Mouse (Mus musculus): ENCODE data around the gene Bri3. TPM values are rescaled to one million over a fixed set of nuclear protein-coding genes. Genes with fewer than 3 reads are reported as not detected.
A peak's percentile ranks its signal among the peaks of the same experiment; 100 is the strongest.
"Not testable (repeated sequence)": the region's sequence is repeated elsewhere in the genome, so short reads cannot be mapped to it uniquely, and the experiment has no call there.

The Bri3 gene
- polyA plus RNA-seq, 1 experiment from 2014 or later = 148 TPM

DNA sequence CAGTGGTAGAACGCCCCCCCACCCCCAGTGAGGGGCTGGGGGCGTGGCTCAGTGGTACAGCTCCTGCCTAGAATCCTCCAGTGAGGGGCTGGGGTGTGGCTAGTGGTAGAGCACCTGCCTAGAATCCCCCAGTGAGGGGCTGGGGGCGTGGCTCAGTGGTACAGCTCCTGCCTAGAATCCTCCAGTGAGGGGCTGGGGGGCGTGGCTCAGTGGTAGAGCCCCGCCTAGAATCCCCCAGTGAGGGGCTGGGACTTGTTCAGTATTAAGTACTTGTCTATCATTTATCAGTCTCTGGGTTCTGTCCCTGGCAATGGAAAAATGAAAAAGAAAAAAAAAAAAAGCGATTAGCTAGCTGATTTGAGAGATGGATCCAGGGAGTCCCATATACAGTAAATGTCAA lies 122.3 kb downstream of the Bri3 start:
- H3K27ac ChIP-seq; H3K4me2 ChIP-seq; H3K27me3 ChIP-seq; H3K4me3 ChIP-seq (replicated peaks); H3K9ac ChIP-seq (replicated peaks); H3K4me1 ChIP-seq (replicated peaks); H3K9me3 ChIP-seq; ATAC-seq (ENCODE audit: insufficient number of reproducible peaks, insufficient read depth, low FRiP score, low TSS enrichment, low read depth); H3K36me3 ChIP-seq: not testable (repeated sequence)
- 80% methylated on average over 6 of the region's 6 CpGs for WGBS

DNA sequence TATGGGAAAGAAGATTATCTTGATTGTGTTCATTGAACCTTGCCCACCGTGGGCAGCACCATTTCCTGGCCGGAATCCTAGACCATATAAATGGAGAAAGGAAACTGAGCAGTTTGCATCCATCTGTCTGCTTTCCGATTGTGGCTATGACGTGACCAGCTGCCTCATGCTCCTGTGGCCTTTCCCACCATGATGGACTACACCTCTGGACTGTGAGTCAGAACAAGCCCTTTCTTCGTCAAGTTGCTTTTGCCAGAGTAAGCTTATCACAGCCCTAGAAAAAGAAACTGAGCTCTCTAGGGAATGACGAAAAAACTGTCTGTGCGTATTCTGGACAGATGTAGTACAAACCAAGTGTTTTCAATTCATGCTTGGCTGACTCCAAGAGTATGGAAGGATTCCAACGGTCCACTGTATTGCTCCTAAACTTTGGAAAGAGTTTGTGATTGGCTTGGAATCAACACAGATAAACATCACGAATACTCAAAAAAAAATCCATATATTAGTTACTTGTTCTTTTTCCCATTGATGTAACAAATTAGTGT lies 124.5 kb downstream of the Bri3 start:
- H3K9me3 ChIP-seq = no peaks in the 10 kb centered on the region
- no peak overlapping the region for H3K9ac ChIP-seq (replicated peaks)
- 92% methylated on average over 9 of the region's 9 CpGs for WGBS
- H3K4me3 ChIP-seq (replicated peaks) = no peak overlapping the region
- no peak overlapping the region for H3K4me2 ChIP-seq
- ATAC-seq (ENCODE audit: insufficient number of reproducible peaks, insufficient read depth, low FRiP score, low TSS enrichment, low read depth) = no peak
- H3K4me1 ChIP-seq (replicated peaks) = no peaks in the 10 kb centered on the region
- no peaks in the 10 kb centered on the region for H3K36me3 ChIP-seq
- H3K27me3 ChIP-seq = no peaks in the 10 kb centered on the region
- no peak overlapping the region for H3K27ac ChIP-seq

- 0 out of 2 replicates have a peak overlapping the region, but pooled peaks have one; percentile 27 for H3K9ac ChIP-seq (replicated peaks)
- H3K36me3 ChIP-seq = no peaks in the 10 kb centered on the region
- no peak for ATAC-seq (ENCODE audit: insufficient number of reproducible peaks, insufficient read depth, low FRiP score, low TSS enrichment, low read depth)
- H3K27me3 ChIP-seq = no peaks in the 10 kb centered on the region
- H3K9me3 ChIP-seq = no peaks in the 10 kb centered on the region
- no peaks in the 10 kb centered on the region for H3K4me1 ChIP-seq (replicated peaks)
- no peak overlapping the region for H3K27ac ChIP-seq
- H3K4me2 ChIP-seq = no peak overlapping the region
- no peak overlapping the region for H3K4me3 ChIP-seq (replicated peaks)
- WGBS = 4% methylated on average over 6 of the region's 6 CpGs
Measured at GRCm38 (mm10) chr5:144370986-144371385, 126.7 kb downstream of the Bri3 start.

- no peaks in the 10 kb centered on the region for H3K9me3 ChIP-seq
- H3K4me2 ChIP-seq = no peak overlapping the region
- no peaks in the 10 kb centered on the region for H3K36me3 ChIP-seq
- H3K4me1 ChIP-seq (replicated peaks) = no peaks in the 10 kb centered on the region
- no peaks in the 10 kb centered on the region for H3K27me3 ChIP-seq
- H3K4me3 ChIP-seq (replicated peaks) = no peak overlapping the region
- H3K27ac ChIP-seq = no peak overlapping the region
- 57% methylated on average over 2 of the region's 2 CpGs for WGBS
- no peak for ATAC-seq (ENCODE audit: insufficient number of reproducible peaks, insufficient read depth, low FRiP score, low TSS enrichment, low read depth)
- H3K9ac ChIP-seq (replicated peaks) = no peak overlapping the region
Measured at GRCm38 (mm10) chr5:144372177-144372576, 127.9 kb downstream of the Bri3 start.

- Histone ChIP-seq H3K4me2 (no peak overlapping the region), H3K4me3 (replicated peaks) (no peak overlapping the region), H3K9ac (replicated peaks) (no peak overlapping the region), H3K27me3 (no peaks in the 10 kb centered on the region), H3K36me3 (no peaks in the 10 kb centered on the region), H3K4me1 (replicated peaks) (no peaks in the 10 kb centered on the region), H3K9me3 (0 out of 2 replicates have a peak, but pooled peaks cover 6% of the 10 kb centered on the region), H3K27ac (no peak overlapping the region)
- WGBS = 90% methylated on average over 2 of the region's 2 CpGs
- ATAC-seq (ENCODE audit: insufficient number of reproducible peaks, insufficient read depth, low FRiP score, low TSS enrichment, low read depth) = no peak
Measured at GRCm38 (mm10) chr5:144372885-144373284, 128.6 kb downstream of the Bri3 start.

DNA sequence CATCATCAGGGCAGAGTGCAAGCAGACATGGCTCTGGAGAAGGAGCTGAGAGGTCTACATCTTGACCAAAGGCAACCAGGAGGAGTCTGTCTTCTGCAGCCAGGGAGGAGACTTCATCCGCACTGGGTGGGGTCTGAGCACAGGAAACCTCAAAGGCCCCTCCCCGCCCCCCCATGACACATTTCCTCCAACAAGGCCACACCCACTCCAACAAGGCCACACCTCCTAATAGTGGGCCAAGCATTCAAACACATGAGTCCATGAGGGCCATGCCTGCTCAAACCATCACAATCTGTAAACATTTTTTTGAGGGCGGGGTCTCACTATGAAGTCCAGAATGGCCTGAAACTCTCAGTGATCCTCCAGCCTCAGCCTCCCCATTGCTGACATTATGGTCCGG lies 135.2 kb downstream of the Bri3 start:
- 91% methylated on average over 4 of the region's 4 CpGs for WGBS
- no peaks in the 10 kb centered on the region for H3K4me1 ChIP-seq (replicated peaks)
- H3K27me3 ChIP-seq = no peaks in the 10 kb centered on the region
- H3K9ac ChIP-seq (replicated peaks) = no peak overlapping the region
- no peak for ATAC-seq (ENCODE audit: insufficient number of reproducible peaks, insufficient read depth, low FRiP score, low TSS enrichment, low read depth)
- H3K36me3 ChIP-seq = no peaks in the 10 kb centered on the region
- H3K9me3 ChIP-seq = 0 out of 2 replicates have a peak, but pooled peaks cover 6% of the 10 kb centered on the region
- no peak overlapping the region for H3K4me3 ChIP-seq (replicated peaks)
- no peak overlapping the region for H3K27ac ChIP-seq
- no peak overlapping the region for H3K4me2 ChIP-seq

GRCm38 (mm10) chr5:144380689-144381088 lies 136.5 kb downstream of the Bri3 start:
- Histone ChIP-seq H3K36me3 (no peaks in the 10 kb centered on the region), H3K9ac (replicated peaks) (no peak overlapping the region), H3K9me3 (0 out of 2 replicates have a peak, but pooled peaks cover 11% of the 10 kb centered on the region), H3K4me2 (no peak overlapping the region), H3K27me3 (no peaks in the 10 kb centered on the region), H3K4me3 (replicated peaks) (no peak overlapping the region), H3K27ac (no peak overlapping the region), H3K4me1 (replicated peaks) (no peaks in the 10 kb centered on the region)
- WGBS = 83% methylated on average over 7 of the region's 7 CpGs
- no peak for ATAC-seq (ENCODE audit: insufficient number of reproducible peaks, insufficient read depth, low FRiP score, low TSS enrichment, low read depth)

DNA sequence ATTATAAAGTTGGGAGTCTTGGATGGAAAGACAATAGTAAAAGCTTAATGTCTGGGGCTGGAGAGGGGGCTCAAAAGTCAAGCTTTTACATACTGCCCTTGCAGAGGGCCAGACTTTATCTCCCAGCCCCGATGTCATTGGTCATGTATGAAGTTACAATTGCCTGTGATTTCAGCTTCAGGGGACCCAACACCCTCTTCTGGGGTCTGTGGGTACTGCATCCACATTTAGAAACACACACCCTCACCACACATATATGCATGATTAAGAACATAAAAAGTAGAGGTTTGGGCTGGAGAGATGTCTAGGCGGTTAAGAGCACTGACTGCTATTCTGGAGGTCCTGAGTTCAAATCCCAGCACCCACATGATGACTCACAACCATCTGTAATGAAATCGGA lies 137.5 kb downstream of the Bri3 start:
- WGBS = 91% methylated on average over 3 of the region's 3 CpGs
- H3K27me3 ChIP-seq = no peaks in the 10 kb centered on the region
- no peak overlapping the region for H3K4me2 ChIP-seq
- no peak overlapping the region for H3K4me3 ChIP-seq (replicated peaks)
- no peaks in the 10 kb centered on the region for H3K4me1 ChIP-seq (replicated peaks)
- 0 out of 2 replicates have a peak, but pooled peaks cover 11% of the 10 kb centered on the region for H3K9me3 ChIP-seq
- ATAC-seq (ENCODE audit: insufficient number of reproducible peaks, insufficient read depth, low FRiP score, low TSS enrichment, low read depth) = no peak
- H3K27ac ChIP-seq = no peak overlapping the region
- H3K9ac ChIP-seq (replicated peaks) = no peak overlapping the region
- H3K36me3 ChIP-seq = no peaks in the 10 kb centered on the region

DNA sequence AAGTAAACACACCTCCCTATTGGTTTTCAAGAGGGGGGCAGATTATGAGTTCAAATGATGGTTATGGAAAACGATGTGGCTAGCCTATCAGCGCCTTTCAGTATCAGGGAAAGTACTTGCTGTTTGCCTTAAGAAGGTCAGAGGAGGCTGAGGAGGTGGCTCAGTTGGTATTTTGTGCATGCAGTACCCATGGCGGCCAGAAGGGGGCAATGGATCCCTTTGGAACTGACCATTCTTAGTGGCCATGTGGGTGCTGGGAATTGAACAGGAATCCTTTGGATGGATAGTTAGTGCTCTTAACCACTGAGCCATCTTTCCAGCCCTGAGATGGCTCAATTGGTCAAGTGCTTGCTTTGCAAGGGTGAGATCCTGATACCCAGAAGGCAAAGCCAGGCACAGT lies 139.7 kb downstream of the Bri3 start:
- H3K36me3 ChIP-seq = no peaks in the 10 kb centered on the region
- 74% methylated on average over 3 of the region's 3 CpGs for WGBS
- H3K4me1 ChIP-seq (replicated peaks) = no peaks in the 10 kb centered on the region
- no peak for ATAC-seq (ENCODE audit: insufficient number of reproducible peaks, insufficient read depth, low FRiP score, low TSS enrichment, low read depth)
- H3K9me3 ChIP-seq = 0 out of 2 replicates have a peak, but pooled peaks cover 6% of the 10 kb centered on the region
- H3K27ac ChIP-seq = no peak overlapping the region
- H3K27me3 ChIP-seq = no peaks in the 10 kb centered on the region
- no peak overlapping the region for H3K9ac ChIP-seq (replicated peaks)
- H3K4me2 ChIP-seq = no peak overlapping the region
- no peak overlapping the region for H3K4me3 ChIP-seq (replicated peaks)

DNA sequence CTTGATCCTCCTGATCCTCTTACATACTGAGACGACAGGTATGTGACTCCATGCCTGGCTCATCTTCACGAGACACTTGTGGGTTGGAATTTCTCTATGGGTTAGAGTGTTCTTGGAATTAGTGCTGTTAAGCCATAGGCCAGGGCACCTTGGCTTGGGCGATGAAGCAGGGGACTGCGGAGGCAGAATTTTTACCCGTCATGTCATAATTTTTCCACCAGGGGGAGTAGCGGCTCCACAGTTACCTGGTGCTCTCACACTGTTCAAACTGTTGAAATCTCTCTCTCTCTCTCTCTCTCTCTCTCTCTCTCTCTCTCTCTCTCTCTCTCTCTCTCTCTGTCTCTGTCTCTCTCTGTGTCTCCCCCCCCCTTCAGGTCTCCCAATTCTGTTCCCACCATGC lies 143.6 kb downstream of the Bri3 start:
- H3K27ac ChIP-seq = no peak overlapping the region
- no peak for ATAC-seq (ENCODE audit: insufficient number of reproducible peaks, insufficient read depth, low FRiP score, low TSS enrichment, low read depth)

GRCm38 (mm10) chr5:144394142-144394541 lies 149.9 kb downstream of the Bri3 start:
- Histone ChIP-seq H3K4me3 (replicated peaks) (no peak overlapping the region), H3K4me1 (replicated peaks) (peaks cover 6% of the 10 kb centered on the region), H3K36me3 (no peaks in the 10 kb centered on the region), H3K27ac (no peak overlapping the region), H3K9me3 (peaks cover 8% of the 10 kb centered on the region; the same call in 1 of the 2 replicates), H3K9ac (replicated peaks) (no peak overlapping the region), H3K27me3 (no peaks in the 10 kb centered on the region), H3K4me2 (no peak overlapping the region)
- 89% methylated on average over 2 of the region's 2 CpGs for WGBS
- no peak for ATAC-seq (ENCODE audit: insufficient number of reproducible peaks, insufficient read depth, low FRiP score, low TSS enrichment, low read depth)

More for the DNA sequence above, 143.6 kb downstream of the Bri3 start:
- Histone ChIP-seq H3K4me3 (replicated peaks) (no peak overlapping the region), H3K9me3 (0 out of 2 replicates have a peak, but pooled peaks cover 6% of the 10 kb centered on the region), H3K27me3 (no peaks in the 10 kb centered on the region), H3K4me2 (no peak overlapping the region), H3K36me3 (no peaks in the 10 kb centered on the region), H3K4me1 (replicated peaks) (no peaks in the 10 kb centered on the region), H3K9ac (replicated peaks) (no peak overlapping the region)
- WGBS = 12% methylated on average over 6 of the region's 6 CpGs

GRCm38 (mm10) chr5:144397566-144397965 lies 153.3 kb downstream of the Bri3 start:
- H3K27ac ChIP-seq = no peak overlapping the region
- H3K27me3 ChIP-seq = no peaks in the 10 kb centered on the region
- no peak overlapping the region for H3K9ac ChIP-seq (replicated peaks)
- no peak overlapping the region for H3K4me3 ChIP-seq (replicated peaks)
- H3K9me3 ChIP-seq = peaks cover 8% of the 10 kb centered on the region; the same call in 1 of the 2 replicates
- 10% methylated on average over 5 of the region's 9 CpGs for WGBS
- H3K4me2 ChIP-seq = peak overlapping the region; percentile 40
- no peak for ATAC-seq (ENCODE audit: insufficient number of reproducible peaks, insufficient read depth, low FRiP score, low TSS enrichment, low read depth)
- no peaks in the 10 kb centered on the region for H3K36me3 ChIP-seq
- H3K4me1 ChIP-seq (replicated peaks) = peaks cover 13% of the 10 kb centered on the region

Data from limb, embryonic 12.5 days (tissue).